Mouse (Mus musculus) limb, embryonic 14.5 days (tissue): Measurements from ENCODE around the gene Gramd1b. TPM values are rescaled to one million over a fixed set of nuclear protein-coding genes. Genes with fewer than 3 reads are reported as not detected.

Experiments
- ATAC-seq: fragments of 200-750 bp; cut with Nextera tagmentation; 2 replicates; pipeline ENCODE4 v1.8.0; 2017; ENCODE audit warnings: low read depth, moderate number of reproducible peaks, moderate TSS enrichment; ENCODE audit not compliant: low FRiP score
- DNase-seq: peaks from one replicate; pipeline ENCODE4 v3.0.0-alpha.2; 2015; ENCODE audit warnings: low spot score
- H3K27ac ChIP-seq: fragments of 300-500 bp; sonication (generic); replicated peaks from 2 replicates; pipeline ENCODE4 v1.5.1; 2014; ENCODE audit warnings: low read depth, mild to moderate bottlenecking, low read length, moderate library complexity, mixed read lengths
- H3K27me3 ChIP-seq: fragments of 300-500 bp; sonication (generic); 2 replicates; pipeline ENCODE4 v1.6.1; 2014; ENCODE audit warnings: low read length, mixed read lengths; ENCODE audit not compliant: control insufficient read depth, insufficient read depth
- H3K36me3 ChIP-seq: fragments of 300-500 bp; sonication (generic); 2 replicates; pipeline ENCODE4 v1.6.1; 2014; ENCODE audit warnings: mild to moderate bottlenecking, low read length, moderate library complexity, mixed read lengths; ENCODE audit not compliant: control insufficient read depth, insufficient read depth
- H3K4me1 ChIP-seq: fragments of 300-500 bp; sonication (generic); 2 replicates; pipeline ENCODE4 v1.6.1; 2014; ENCODE audit warnings: antibody characterized with exemption, low read length, mixed read lengths; ENCODE audit not compliant: control insufficient read depth, insufficient read depth
- H3K4me2 ChIP-seq: fragments of 300-500 bp; sonication (generic); replicated peaks from 2 replicates; pipeline ENCODE4 v1.6.1; 2014; ENCODE audit warnings: low read depth, mild to moderate bottlenecking, low read length, moderate library complexity; ENCODE audit not compliant: severe bottlenecking
- H3K4me3 ChIP-seq: fragments of 300-500 bp; sonication (generic); replicated peaks from 2 replicates; pipeline ENCODE4 v1.5.1; 2014; ENCODE audit warnings: low read length
- H3K9ac ChIP-seq: fragments of 300-500 bp; sonication (generic); 2 replicates; pipeline ENCODE4 v1.6.1; 2014; ENCODE audit warnings: mild to moderate bottlenecking, low read depth, low read length, moderate library complexity; ENCODE audit not compliant: severe bottlenecking
- H3K9me3 ChIP-seq: fragments of 300-500 bp; sonication (generic); 2 replicates; pipeline ENCODE4 v1.6.1; 2016; ENCODE audit warnings: low read length; ENCODE audit not compliant: control insufficient read depth
- POLR2A ChIP-seq: fragments of 200-500 bp; IDR thresholded peaks from 2 replicates; pipeline ENCODE4 v1.8.0; 2012; ENCODE audit warnings: inconsistent platforms, mild to moderate bottlenecking, moderate library complexity, borderline replicate concordance; ENCODE audit not compliant: insufficient read depth, insufficient read length; ENCODE audit errors: extremely low read depth
- WGBS: fragments of 180-500 bp; shearing (Covaris S2); extraction: QIAGEN DNeasy Blood & Tissue Kit; methylation state at CpG from one replicate; pipeline ENCODE4 v1.1.7; 2014; 5-methylcytosine and 5-hydroxymethylcytosine counted together
- polyA plus RNA-seq, 2 experiments: library from polyadenylated mRNA; depleted of rRNA in 1 of 2; stranded (reverse) in 1 of 2; unstranded in 1 of 2; fragments of >200 nt; fragmentation: Nextera tagmentation in 1 of 2; extraction: Ambion mirVana in 1 of 2; gene quantifications; 2 replicates each; pipeline versions ENCODE4 v1.2.1 to v1.2.3; 2012 to 2014

Gene Gramd1b
- polyA plus RNA-seq, 2 experiments, result 3.6 to 11.3 TPM

- Histone ChIP-seq H3K4me1 (peaks cover 4% of the 10 kb centered on the region), H3K9ac (no peak overlapping the region), H3K27ac (no peak overlapping the region), H3K4me2 (no peak overlapping the region), H3K9me3 (no peaks in the 10 kb centered on the region), H3K4me3 (no peak overlapping the region), H3K36me3 (no peaks in the 10 kb centered on the region), H3K27me3 (no peaks in the 10 kb centered on the region)
- DNase-seq (no peak), ATAC-seq (peak; percentile 50; the same call in 1 of the 2 replicates)
- WGBS, result 39% methylated on average over 7 of the region's 7 CpGs
- TF ChIP-seq POLR2A, result no peak
Observed at GRCm38 (mm10) chr9:40326260-40326915, 204.8 kb downstream of the Gramd1b start.

DNA sequence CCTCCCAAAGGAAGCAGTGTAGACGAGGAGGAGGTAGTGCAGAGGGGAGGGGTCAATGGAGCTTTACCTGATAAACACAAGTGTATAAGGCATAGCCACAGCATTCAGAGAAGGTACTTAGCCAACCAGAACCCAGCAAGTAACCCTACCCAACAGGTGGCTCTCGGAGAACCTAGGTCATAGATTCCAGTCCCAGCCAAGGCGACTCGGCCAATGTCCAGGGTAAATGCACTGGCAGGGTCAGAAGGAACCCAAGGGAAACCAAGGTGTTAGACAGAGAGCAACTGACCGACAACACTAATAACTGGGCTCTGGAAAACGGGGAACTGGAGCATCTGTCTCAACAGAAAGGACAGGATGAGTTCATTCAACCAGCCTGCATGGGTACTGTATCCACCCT lies 206.4 kb downstream of the Gramd1b start:
- Histone ChIP-seq H3K4me1 (peaks cover 15% of the 10 kb centered on the region), H3K27ac (no peak overlapping the region), H3K36me3 (no peaks in the 10 kb centered on the region), H3K9me3 (no peaks in the 10 kb centered on the region), H3K4me2 (no peak overlapping the region), H3K9ac (no peak overlapping the region), H3K27me3 (no peaks in the 10 kb centered on the region), H3K4me3 (no peak overlapping the region)
- DNase-seq, result no peak
- TF ChIP-seq POLR2A, result no peak
- ATAC-seq, result no peak
- 93% methylated on average over 6 of the region's 6 CpGs for WGBS

GRCm38 (mm10) chr9:40324232-40324792 lies 206.9 kb downstream of the Gramd1b start:
- Histone ChIP-seq H3K4me2 (no peak overlapping the region), H3K9ac (no peak overlapping the region), H3K4me3 (no peak overlapping the region), H3K4me1 (peaks cover 15% of the 10 kb centered on the region), H3K27me3 (no peaks in the 10 kb centered on the region), H3K9me3 (no peaks in the 10 kb centered on the region), H3K36me3 (no peaks in the 10 kb centered on the region), H3K27ac (no peak overlapping the region)
- 78% methylated on average over 4 of the region's 4 CpGs for WGBS
- DNase-seq, result no peak
- ATAC-seq, result no peak
- no peak for TF ChIP-seq POLR2A

DNA sequence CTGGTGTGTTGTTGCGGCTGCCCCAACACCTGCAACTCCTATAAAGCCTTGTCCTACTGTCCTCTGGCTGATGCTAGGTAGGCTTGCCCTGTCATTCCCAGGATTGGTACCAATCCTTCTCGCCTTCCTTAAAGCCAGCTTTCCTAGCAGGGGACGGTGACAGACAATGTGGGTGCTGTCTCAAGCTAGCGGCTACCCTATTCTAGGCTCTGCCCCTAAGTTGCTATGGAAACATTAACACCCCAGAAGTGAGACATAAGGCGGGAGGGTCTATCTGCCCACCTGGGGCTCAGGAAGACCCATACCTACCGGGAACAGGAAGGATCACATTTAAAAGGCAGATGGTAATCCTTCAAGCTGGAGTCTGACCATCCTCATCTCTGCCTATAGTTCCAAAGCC lies 207.4 kb downstream of the Gramd1b start:
- H3K9me3 ChIP-seq, result no peaks in the 10 kb centered on the region
- H3K36me3 ChIP-seq, result no peaks in the 10 kb centered on the region
- H3K4me1 ChIP-seq, result peaks cover 15% of the 10 kb centered on the region
- no peak for DNase-seq
- H3K9ac ChIP-seq, result no peak overlapping the region
- ATAC-seq, result no peak
- no peak overlapping the region for H3K4me3 ChIP-seq
- no peaks in the 10 kb centered on the region for H3K27me3 ChIP-seq
- WGBS, result 75% methylated on average over 6 of the region's 6 CpGs
- H3K4me2 ChIP-seq, result no peak overlapping the region
- H3K27ac ChIP-seq, result no peak overlapping the region
- no peak for TF ChIP-seq POLR2A

GRCm38 (mm10) chr9:40323171-40323570 lies 208.0 kb downstream of the Gramd1b start:
- peaks cover 15% of the 10 kb centered on the region for H3K4me1 ChIP-seq
- 89% methylated on average over 5 of the region's 5 CpGs for WGBS
- TF ChIP-seq POLR2A, result no peak

DNA sequence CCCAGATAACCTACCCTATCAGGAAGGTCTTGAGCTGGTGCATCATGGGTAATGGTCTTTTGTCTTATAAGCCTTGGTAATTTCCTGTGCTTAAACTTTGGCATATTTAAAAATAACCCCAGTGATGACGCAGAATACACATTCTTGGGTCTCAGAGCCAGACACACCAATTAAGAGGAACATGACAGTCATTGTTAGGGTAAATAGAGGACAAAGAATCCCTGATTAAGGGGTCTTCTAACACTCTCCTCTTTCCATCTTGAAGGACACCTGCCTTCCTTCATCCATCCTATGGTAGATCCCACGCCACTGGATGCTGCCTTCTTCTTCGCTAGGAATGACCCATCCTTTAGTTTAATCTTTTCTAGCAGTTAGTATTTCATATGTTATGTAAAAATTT lies 208.8 kb downstream of the Gramd1b start:
- DNase-seq (no peak), ATAC-seq (no peak)
- no peak overlapping the region for H3K27ac ChIP-seq
- no peak overlapping the region for H3K9ac ChIP-seq
- H3K27me3 ChIP-seq, result no peaks in the 10 kb centered on the region
- no peak overlapping the region for H3K4me3 ChIP-seq
- no peak overlapping the region for H3K4me2 ChIP-seq
- no peaks in the 10 kb centered on the region for H3K9me3 ChIP-seq
- peaks cover 15% of the 10 kb centered on the region for H3K4me1 ChIP-seq
- 96% methylated on average over 3 of the region's 3 CpGs for WGBS
- TF ChIP-seq POLR2A, result no peak
- H3K36me3 ChIP-seq, result no peaks in the 10 kb centered on the region

More at GRCm38 (mm10) chr9:40323171-40323570, 208.0 kb downstream of the Gramd1b start:
- DNase-seq (no peak), ATAC-seq (no peak)
- no peak overlapping the region for H3K4me2 ChIP-seq
- H3K36me3 ChIP-seq, result no peaks in the 10 kb centered on the region
- H3K9ac ChIP-seq, result no peak overlapping the region
- H3K27me3 ChIP-seq, result no peaks in the 10 kb centered on the region
- H3K9me3 ChIP-seq, result no peaks in the 10 kb centered on the region
- H3K27ac ChIP-seq, result no peak overlapping the region
- H3K4me3 ChIP-seq, result no peak overlapping the region
